Mouse (Mus musculus): ENCODE results near the gene A530032D15Rik. TPM values are rescaled to one million over a fixed set of nuclear protein-coding genes. Genes with fewer than 3 reads are reported as not detected.
"Not testable (repeated sequence)": the region's sequence is repeated elsewhere in the genome, so short reads cannot be mapped to it uniquely, and the experiment has no call there.

Gene A530032D15Rik
- total RNA-seq (2021), result not detected

DNA sequence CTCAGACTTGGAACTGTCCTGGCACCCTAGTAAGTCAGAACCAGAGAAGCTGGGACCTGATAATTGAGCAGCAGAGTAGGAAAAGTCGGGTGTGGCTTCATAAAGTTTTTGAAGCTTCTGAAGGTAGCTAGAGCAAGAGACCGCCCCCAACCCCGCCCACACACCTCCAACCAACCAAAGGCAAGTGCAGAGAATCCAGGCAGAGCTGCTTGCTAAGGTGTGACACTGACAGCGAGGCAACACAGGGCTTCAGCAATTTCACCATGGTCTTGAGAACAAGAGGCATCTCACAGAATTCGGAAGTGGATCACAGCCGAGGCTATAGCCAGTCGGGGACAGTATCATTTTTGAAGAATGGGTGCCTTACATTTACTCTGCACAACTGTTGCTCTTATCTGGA lies at the start of gene A530032D15Rik:
TSS of gene A530032D15Rik (minus strand) at position 101 of the 400 bp plus-strand sequence.
- intact Hi-C loops (cut with DNase I); DNase-seq: not testable (repeated sequence)

DNA sequence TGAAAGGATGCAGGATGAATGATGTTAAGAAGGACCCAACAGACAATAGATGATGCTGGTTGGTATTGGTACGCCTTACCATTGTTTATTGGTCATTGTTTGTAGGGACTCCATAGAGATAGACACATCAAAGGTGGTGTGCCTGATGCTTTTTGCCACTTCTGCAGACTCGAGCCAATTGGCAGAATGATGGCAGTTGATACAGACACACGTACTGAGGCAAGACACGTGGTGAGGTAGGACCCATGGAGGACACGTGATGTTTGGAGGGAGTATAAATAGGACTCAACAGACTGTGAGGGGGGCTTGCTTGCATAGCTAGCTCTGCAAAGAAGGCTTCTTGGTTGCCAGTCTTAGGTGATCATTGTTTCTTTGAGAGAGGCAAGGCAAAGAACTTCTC lies 45.5 kb upstream of the A530032D15Rik start:
- DNase-seq; intact Hi-C loops (cut with DNase I): not testable (repeated sequence)

DNA sequence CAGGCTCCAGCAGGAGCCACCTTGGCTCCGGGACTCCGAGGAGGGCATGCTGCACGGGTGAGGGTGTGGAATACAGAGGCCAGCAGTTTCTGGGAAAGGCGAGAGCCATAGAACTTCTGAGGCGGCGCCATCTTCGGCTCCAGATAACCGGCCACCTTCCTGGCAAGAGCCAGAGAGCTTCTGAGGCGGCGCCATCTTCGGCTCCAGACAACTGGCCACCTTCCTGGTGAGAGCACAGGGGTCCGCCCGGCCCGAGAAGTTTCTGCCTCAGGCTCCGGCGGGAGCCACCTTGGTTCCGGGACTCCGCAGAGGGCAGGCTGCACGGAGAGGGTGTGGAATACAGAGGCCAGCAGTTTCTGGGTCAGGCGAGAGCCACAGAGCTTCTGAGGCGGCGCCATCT lies 24.0 kb upstream of the A530032D15Rik start:
- DNase-seq; intact Hi-C loops (cut with DNase I): not testable (repeated sequence)

DNA sequence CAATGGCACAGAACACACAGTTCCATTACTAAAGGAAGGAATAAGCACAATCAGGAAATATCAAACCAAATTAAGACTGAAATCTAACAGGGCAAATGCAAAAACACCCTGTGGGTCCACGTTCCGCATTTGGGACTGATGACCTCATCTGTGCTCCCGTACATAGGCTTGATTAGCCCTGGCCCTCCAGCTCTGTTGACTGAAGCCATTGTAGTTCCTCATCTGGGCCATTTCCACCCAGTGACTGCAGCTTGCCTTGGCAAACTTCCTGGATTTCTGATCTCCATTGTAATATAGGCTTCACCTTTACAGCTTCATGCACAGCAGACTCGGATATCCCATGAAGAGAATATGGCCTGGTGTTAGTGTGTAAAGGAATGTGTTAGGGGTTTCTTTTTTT lies 12.2 kb upstream of the A530032D15Rik start:
- DNase-seq; intact Hi-C loops (cut with DNase I): not testable (repeated sequence)

DNA sequence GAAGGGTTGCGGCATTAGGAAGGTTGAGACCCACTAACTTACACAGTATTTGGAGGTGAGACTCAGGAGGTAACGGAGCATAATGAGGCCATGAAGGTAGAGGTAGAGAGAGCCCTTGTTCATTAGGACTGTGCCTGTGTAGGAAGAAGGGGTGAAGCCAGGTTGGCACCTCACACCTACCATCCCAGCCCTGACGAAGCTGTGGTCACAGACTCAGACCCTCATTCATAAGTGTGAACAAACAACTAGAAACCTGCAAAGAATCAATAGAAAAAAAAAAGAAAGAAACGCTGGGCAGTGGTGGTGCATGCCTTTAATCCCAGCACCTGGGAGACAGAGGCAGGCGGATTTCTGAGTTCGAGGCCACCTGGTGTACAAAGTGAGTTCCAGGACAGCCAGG lies 8.7 kb upstream of the A530032D15Rik start:
- DNase-seq; intact Hi-C loops (cut with DNase I): not testable (repeated sequence)

DNA sequence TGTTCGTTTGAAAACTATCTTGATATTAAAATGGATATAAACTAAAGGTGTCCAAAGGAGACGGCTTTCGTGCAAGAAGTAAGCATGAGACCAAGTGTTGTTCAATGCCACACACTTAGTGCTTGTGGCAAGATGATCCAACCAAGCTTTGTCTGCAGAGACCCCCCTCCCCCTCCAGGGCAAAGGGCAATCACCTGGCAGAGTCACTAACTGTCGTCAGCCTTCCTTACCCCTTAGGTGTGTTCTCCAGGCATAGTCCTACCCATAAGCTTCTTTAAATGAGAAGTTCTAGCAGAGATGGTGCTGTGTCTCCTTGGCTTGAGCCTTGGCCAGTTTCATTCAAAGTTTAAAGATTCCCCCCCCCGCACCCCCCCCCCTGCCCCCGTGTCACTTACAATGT lies 7.9 kb upstream of the A530032D15Rik start:
- intact Hi-C loops (cut with DNase I), result not testable (repeated sequence)

DNA sequence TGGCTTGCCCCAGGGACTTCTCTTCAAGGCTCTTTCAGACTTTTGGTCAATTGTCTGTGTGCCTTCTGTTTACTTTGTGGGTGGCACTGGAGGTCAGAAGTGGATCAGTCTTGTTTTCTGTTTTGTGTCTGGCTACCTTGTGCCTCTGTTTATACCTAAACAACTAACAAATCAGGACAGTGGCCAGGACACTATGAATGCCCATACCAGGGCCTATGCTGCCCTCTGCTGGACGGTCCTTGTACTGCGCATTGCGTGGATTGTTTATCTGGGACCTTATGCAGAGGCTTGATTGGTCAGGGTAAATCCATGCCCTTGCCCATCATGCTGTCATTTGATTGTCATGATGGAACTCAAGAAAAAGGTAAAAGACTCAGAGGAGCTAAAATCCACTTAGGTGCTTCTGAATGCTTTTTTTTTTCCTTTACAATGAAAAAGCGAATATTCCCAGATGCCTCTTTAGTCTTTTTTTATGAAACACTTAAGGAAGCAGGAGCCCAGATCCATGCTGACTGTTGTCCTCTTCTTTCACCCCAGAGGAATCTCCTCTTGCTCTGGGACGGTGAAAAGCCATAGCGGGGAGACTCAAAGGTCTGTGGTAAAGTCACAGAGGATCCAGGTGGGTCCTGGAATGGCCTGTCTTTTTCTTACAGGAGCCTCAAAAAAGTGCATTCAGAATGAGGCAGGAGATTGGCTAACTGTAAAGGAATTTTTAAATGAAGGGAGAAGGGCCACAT lies 5.2 kb upstream of the A530032D15Rik start:
- DNase-seq; intact Hi-C loops (cut with DNase I): not testable (repeated sequence)

More for the DNA sequence above, 7.9 kb upstream of the A530032D15Rik start:
- DNase-seq, result not testable (repeated sequence)

DNA sequence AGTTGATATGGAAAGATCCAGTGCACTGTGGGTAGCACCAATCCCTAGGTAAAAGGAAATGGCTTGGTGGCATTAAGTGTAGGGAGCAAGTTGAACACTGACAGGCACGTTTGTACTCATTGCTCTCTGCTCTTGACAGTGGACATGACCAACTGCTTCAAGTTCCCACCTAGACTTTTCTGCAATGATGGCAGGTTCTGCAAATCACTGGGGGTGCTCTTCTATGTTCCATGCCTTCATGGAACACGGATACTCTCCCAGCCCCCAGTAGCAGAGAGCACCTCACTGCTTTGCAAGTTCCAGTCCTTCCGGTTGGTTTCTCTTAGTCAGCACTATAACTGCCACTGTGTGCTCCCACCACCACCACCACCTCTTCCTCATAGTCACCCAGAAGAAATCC lies 4.4 kb upstream of the A530032D15Rik start:
- DNase-seq; intact Hi-C loops (cut with DNase I): not testable (repeated sequence)

DNA sequence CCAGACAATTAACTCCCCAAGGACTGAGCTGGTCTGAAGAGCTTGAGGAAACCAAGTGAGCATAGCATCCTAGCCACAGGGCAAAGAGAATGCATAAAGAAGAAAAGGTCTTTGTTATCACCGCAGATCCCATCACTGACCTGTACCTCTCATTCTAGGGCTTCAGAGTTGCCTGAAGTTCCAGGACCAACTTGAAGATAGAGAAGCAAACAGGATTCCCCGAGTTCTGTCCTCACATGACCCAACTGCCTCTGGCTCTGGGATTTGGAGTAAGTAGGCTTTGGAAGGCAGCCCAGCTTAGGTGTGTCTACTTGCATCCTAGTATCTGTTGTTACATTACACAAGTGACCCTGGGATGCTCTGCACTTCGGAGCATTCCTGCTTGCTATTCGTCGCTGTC lies 3.2 kb upstream of the A530032D15Rik start:
- intact Hi-C loops (cut with DNase I); DNase-seq: not testable (repeated sequence)

DNA sequence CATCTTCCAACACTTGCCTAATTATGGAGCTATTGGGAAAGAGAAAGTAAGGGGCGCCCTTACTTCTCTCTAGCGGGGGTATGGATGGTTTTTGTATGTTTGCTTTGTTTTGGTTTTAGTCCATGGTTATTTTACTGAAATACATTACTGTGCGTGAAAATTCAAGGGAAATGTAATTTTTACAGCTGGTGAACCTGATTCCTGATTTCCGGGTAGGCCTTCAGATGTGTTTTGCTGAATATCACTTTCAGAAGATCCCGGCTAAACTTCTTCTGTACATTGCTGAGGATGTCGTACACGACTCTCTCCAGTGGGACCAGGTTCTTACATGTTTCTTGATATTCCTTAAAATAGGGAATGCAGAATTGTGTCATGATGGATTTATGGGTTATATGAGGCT lies 2.6 kb upstream of the A530032D15Rik start:
- intact Hi-C loops (cut with DNase I), result not testable (repeated sequence)

DNA sequence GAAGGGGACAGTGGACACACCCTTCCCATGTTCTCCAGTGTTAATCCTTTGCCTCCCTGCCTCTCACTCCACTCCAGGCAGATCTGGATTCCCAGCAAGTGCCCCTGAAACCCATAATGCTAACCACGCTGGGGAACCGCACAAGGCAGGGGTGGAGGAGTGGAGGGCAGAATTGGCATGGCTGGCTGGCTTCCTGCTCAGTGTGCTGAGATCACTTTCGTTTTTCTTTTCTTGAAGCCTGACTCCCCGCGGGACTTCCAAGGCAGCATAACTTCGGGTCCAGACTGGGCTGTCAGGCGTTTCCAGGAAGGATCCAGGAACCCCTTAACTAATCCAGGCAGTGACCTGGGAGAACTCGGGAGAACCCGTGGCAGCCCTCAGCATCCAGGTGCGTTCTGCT lies 1.9 kb upstream of the A530032D15Rik start:
- intact Hi-C loops (cut with DNase I), result not testable (repeated sequence)

More for the DNA sequence above, 2.6 kb upstream of the A530032D15Rik start:
- not testable (repeated sequence) for DNase-seq

DNA sequence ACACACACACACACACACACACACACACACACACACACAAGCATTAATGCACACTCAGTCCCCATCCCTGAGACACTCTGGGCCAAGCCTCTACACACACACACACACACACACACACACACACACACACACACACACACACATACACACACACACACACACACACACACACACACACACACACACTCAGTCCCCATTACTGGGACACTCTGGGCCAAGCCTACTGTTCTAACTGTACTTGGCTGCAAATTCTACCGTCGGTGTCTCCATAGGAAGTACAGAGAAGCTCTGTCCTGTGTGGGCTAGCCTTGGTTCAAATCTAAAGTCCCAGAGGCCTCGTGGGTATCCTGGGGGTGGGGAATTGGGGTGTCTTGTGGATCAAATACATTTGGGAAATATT lies 1.2 kb upstream of the A530032D15Rik start:
- not testable (repeated sequence) for DNase-seq

More for the DNA sequence above, 1.9 kb upstream of the A530032D15Rik start:
- DNase-seq, result not testable (repeated sequence)

DNA sequence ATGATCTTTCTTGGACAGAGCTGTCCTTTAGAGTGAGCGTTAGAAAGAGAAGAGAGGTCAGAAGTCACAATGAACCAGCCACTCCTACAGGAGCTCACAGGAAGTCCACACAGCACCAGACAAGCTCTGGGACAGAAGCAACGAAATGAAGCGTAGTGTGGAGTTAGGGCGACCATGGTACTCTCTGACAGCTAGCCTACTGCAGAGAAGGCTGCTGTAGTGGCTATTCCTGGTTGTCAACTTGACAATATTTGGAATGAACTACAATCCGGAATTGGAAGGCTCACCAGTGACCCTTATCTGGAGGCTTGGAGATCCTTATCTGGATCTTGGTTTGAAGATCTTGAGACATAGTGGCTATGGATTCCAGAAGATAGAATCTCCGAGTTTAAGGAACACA lies 3.6 kb downstream of the A530032D15Rik start:
- DNase-seq; intact Hi-C loops (cut with DNase I): not testable (repeated sequence)

More for the DNA sequence above, 1.2 kb upstream of the A530032D15Rik start:
- intact Hi-C loops (cut with DNase I), result not testable (repeated sequence)

DNA sequence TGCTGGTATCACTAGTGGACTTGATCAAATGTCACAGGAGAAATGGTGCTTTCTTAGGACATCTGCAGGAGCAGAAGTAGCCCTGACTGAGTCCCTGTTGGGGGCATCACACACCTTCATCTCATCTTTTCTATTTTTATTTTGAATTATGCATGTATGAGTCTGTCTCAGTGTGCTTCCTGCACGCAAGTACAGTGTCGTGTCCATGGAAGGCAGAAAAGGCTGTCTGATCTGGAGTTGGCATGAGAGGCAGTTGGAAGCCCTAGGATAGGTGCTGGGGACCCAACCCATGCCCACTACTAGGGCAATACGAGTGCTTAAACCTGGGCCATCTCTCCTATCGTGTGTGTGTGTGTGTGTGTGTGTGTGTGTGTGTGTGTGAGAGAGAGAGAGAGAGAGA lies 4.3 kb downstream of the A530032D15Rik start:
- DNase-seq; intact Hi-C loops (cut with DNase I): not testable (repeated sequence)

DNA sequence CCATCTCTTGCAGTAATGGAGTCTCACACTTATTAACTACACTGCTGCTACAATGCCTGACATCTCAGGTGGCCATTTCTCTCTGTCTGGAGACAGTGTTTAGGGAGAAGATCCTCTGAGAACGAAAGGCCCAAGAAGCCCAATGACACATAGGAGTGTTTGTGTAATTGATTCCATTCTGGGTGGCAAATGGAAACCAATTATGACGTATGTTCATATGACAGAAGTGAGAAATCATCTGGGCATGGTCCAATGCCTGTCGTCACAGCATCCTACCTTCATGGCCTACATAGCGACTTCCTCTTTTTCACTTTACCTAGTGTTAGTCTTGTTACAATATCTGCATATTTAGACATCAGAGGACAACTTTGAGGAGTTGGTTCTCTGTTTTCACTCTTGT lies 7.9 kb downstream of the A530032D15Rik start:
- DNase-seq; intact Hi-C loops (cut with DNase I): not testable (repeated sequence)

DNA sequence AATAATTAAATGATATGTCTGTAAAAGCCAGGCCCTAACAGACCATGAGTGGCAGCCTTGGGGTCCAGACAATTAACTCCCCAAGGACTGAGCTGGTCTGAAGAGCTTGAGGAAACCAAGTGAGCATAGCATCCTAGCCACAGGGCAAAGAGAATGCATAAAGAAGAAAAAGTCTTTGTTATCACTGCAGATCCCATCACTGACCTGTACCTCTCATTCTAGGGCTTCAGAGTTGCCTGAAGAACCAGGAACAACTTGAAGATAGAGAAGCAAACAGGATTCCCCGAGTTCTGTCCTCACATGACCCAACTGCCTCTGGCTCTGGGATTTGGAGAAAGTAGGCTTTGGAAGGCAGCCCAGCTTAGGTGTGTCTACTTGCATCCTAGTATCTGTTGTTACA lies 9.8 kb downstream of the A530032D15Rik start, which contains the start of gene Gm10553:
TSS of gene Gm10553 (plus strand) at position 301 of the 400 bp plus-strand sequence.
- intact Hi-C loops (cut with DNase I); DNase-seq: not testable (repeated sequence)

DNA sequence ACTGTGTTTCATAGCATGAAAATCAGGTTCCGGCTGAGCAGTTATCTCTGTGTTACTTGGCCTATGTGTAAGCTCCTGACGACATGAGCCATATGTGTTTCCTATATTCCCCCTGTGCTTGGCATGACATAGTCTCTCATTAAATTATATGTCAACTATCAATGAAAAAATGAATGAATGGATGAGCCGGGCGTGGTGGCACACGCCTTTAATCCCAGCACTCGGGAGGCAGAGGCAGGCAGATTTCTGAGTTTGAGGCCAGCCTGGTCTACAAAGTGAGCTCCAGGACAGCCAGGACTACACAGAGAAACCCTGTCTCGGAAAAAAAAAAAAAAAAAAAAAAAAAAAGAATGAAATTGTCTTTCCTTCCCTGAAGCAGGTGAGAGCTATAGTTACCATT lies 10.6 kb downstream of the A530032D15Rik start:
- DNase-seq; intact Hi-C loops (cut with DNase I): not testable (repeated sequence)

DNA sequence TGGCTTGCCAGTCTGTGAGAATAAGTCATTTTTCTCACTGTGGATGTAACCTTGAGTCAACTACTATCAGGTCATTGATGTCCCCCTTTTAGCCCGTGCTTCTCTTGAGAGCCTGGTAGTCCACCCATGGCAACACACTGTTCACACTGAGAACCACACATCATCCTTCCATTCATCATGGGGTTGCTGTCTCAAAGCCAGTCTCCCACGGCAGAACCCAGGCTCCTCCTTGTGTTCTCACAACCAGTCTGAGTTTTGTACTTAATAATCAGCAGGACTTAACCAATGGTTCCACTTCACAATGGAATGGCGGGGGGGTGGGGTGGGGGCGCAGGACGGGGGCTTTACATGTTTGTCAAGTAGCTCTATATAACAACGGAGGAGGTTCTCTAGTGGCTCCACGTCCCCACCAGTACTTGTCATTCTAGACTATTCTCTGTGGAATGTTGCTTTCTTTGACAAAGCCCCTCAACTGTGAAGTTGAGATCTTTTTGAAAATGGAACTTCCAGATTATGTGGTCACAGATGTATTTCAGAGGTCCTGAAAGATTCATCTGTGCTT lies 16.6 kb downstream of the A530032D15Rik start:
- intact Hi-C loops (cut with DNase I); DNase-seq: not testable (repeated sequence)

DNA sequence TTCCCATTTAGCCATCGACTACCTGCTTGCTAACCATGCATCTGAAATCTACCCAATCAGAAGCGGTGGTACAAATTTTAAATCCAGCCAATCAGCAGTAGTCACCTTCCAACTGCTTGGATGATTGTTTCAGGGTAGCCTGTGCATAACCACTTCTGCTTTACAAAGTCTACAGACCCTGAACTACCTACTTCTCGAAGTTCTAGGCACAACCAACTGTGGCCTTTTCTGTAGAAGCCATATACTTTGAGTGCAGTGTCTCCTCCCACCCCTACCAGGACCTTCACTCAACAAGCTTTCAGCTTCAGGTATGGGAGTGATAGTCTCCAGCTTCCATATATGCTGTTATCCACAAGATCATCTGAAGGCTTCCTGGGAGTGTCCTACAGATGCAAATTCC lies 17.5 kb downstream of the A530032D15Rik start:
- intact Hi-C loops (cut with DNase I); DNase-seq: not testable (repeated sequence)

DNA sequence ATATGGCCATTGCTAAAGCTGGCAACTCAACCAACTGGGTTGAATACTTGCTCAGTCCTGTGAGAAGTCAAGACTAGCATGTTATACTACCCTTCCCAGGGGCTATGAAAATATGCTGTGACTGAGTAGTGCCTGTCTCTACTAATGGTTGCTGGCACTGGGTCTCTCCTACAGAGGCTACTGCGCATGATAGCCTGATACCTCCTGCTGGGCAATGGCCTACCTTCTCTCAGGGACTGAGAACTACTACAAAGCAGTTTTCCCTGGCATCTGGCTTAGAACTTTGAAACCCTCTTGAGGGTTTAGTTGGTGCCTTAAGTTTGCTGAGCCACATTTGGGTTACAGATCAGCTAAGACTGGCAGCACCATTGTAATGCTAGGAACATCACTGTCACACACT lies 23.4 kb downstream of the A530032D15Rik start:
- intact Hi-C loops (cut with DNase I); DNase-seq: not testable (repeated sequence)

DNA sequence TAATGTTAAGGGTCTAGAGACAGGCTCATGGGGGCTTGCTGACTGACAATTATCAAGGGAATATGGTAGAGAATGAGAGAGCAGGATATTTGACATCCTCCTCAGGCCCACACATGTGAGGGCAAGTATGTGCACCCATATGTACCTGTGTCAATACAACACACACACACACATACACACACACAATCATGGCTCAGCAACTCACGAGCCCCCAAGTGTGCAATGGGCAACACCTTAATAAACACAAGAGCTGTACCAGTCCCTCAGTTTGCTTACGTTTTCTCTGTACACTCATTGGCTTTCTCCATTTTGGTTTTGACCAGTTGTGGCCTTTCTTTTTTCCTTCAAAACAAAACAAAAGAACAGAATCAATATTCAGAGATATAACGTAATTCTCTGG lies 24.9 kb downstream of the A530032D15Rik start:
- intact Hi-C loops (cut with DNase I); DNase-seq: not testable (repeated sequence)

DNA sequence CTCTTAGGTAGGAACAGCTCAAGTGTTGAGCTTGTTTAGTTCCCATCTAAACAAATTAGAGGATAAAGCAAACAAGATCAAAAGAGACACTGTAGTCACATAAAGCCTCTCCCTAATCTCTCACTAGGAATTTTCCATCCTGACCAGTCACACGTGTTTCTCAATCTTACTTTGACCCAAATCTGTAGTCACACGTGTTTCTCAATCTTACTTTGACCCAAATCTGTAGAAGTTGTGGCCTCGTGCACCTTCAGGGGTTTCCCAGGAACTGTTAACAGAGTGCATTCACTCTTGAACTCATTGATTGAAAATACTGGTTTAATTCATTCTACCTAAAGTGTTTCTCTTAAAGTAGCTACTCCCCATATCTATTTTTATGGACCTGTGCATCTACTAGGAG lies 36.6 kb downstream of the A530032D15Rik start:
- intact Hi-C loops (cut with DNase I); DNase-seq: not testable (repeated sequence)
